ENCODE assay signal across 9 mouse cellular contexts in genomic region chr4:152448666-152449018, GRCm38 (mm10). TPM values are rescaled to one million over a fixed set of nuclear protein-coding genes. Genes with fewer than 3 reads are reported as not detected.
A peak's percentile ranks its signal among the peaks of the same experiment; 100 is the strongest.
DNase-seq lines count a peak whose midpoint lies in the region; ATAC-seq and TF ChIP-seq lines count a peak whose summit lies in the region.
"Had no signal": no experiment of that assay in that cellular context is flagged by ENCODE, and none has a peak within 500 bp of the region (broad histone marks: within the 10 kb centered on the region; RNA-seq: fewer than 3 reads in every experiment).

No protein-coding gene starts in this region.

- H3K36me3 ChIP-seq in spleen, adult 2 months (ENCODE audit: control insufficient read depth, insufficient read depth, low read length), result no peaks in the 10 kb centered on the region
- no peaks in the 10 kb centered on the region for H3K36me3 ChIP-seq in midbrain, embryonic 11.5 days (ENCODE audit: control insufficient read depth, insufficient read depth, low read length)

- H3K4me3 ChIP-seq in gastrocnemius, adult 2 months, result peak overlapping the region; percentile 47
- H3K4me3 ChIP-seq in spleen, adult 2 months (ENCODE audit: extremely low read depth, insufficient read depth, insufficient read length), result peak overlapping the region; percentile 71
- no peak overlapping the region for H3K4me3 ChIP-seq in midbrain, embryonic 11.5 days (ENCODE audit: low read depth, low read length)

- no peak for ATAC-seq in midbrain, embryonic 11.5 days (ENCODE audit: low FRiP score)

- H3K9ac ChIP-seq in midbrain, embryonic 11.5 days (ENCODE audit: low read length), result no peak overlapping the region

- intact Hi-C loops in gastrocnemius, adult 2 months (cut with DNase I), result no loop called here

- no peak for DNase-seq in gastrocnemius, adult 2 months
- no peak for DNase-seq in gastrocnemius, postnatal 10 days
- peak; percentile 83 for DNase-seq in T-cell, adult 2 months (ENCODE audit: low spot score)
- DNase-seq in lung, adult 18-20 months, result peak; percentile 33 to 41
- DNase-seq in spleen, adult 2 months (ENCODE audit: low read depth in 1 of 2, low spot score in 2 of 2), result peak; percentile 38 to 73
- DNase-seq in kidney, postnatal 36 days, result no peak
- DNase-seq in kidney, postnatal 4 days, result no peak
- DNase-seq in midbrain, embryonic 11.5 days (ENCODE audit: low spot score, missing footprints), result no peak
- DNase-seq: kidney, adult 8-10 months had no signal

- no peak overlapping the region for H3K27ac ChIP-seq in gastrocnemius, adult 2 months
- H3K27ac ChIP-seq in spleen, adult 2 months (ENCODE audit: insufficient read depth, low read length), result peak overlapping the region; percentile 85
- no peak overlapping the region for H3K27ac ChIP-seq in midbrain, embryonic 11.5 days (ENCODE audit: low read depth, low read length)

- 7% methylated on average over 8 of the region's 8 CpGs for WGBS in spleen, adult 2 months
- 68% methylated on average over 8 of the region's 8 CpGs for WGBS in midbrain, embryonic 11.5 days

- no peaks in the 10 kb centered on the region for H3K27me3 ChIP-seq in spleen, adult 2 months (ENCODE audit: control insufficient read depth, insufficient read depth, low read length)
- no peaks in the 10 kb centered on the region for H3K27me3 ChIP-seq in midbrain, embryonic 11.5 days (ENCODE audit: control insufficient read depth, insufficient read depth, low read length)

- no peaks in the 10 kb centered on the region for H3K9me3 ChIP-seq in midbrain, embryonic 11.5 days (ENCODE audit: control insufficient read depth, low read length)

- no peak; the same call in 1 of the 2 replicates for TF ChIP-seq POLR2A in spleen, adult 2 months (IDR thresholded peaks at IDR 0.05; ENCODE audit: low read depth, low read length)

- TF ChIP-seq CTCF in gastrocnemius, adult 2 months (IDR thresholded peaks at IDR 0.05), result no peak
- no peak for TF ChIP-seq CTCF in spleen, adult 2 months (IDR thresholded peaks at IDR 0.05; ENCODE audit: extremely low read depth, insufficient read depth, insufficient read length, insufficient replicate concordance)

- peaks cover 21% of the 10 kb centered on the region; the same call in 1 of the 2 replicates for H3K4me1 ChIP-seq in spleen, adult 2 months (ENCODE audit: control insufficient read depth, insufficient read depth, insufficient read length)
- peaks cover 4% of the 10 kb centered on the region; the same call in 1 of the 2 replicates for H3K4me1 ChIP-seq in midbrain, embryonic 11.5 days (ENCODE audit: control insufficient read depth, insufficient read depth, low read length)

- H3K4me2 ChIP-seq in midbrain, embryonic 11.5 days, result no peak overlapping the region

RNA-seq across cellular contexts. Expression of gene Nphp4, which starts 27.9 kb away (rescaled TPM):
- total RNA-seq in gastrocnemius, adult 2 months (2021), result under 1 TPM; 0.48 to 0.53 TPM
- 1 to 10 TPM; 1.2 to 1.8 TPM for total RNA-seq in gastrocnemius, postnatal 10 days (2021)
- 1.2 and 2.1 TPM in 2 replicates for polyA plus RNA-seq in spleen, adult 2 months (2012; rRNA removed)
- 4.4 and 4.8 TPM in 2 replicates for polyA plus RNA-seq in midbrain, embryonic 11.5 days (2014; fragmentation: Nextera tagmentation; extraction: Ambion mirVana)

RNA-seq across cellular contexts. Expression of gene Kcnab2, which starts 29.0 kb away (rescaled TPM):
- 1 to 10 TPM in 1 of 2 experiments, under 1 TPM in 1; 0.51 to 1.6 TPM for total RNA-seq in gastrocnemius, adult 2 months (2021)
- total RNA-seq in gastrocnemius, postnatal 10 days (2021), result 1 to 10 TPM; 3.2 to 5.4 TPM
- polyA plus RNA-seq in spleen, adult 2 months (2012; rRNA removed), result 34.6 and 47.0 TPM in 2 replicates
- polyA plus RNA-seq in midbrain, embryonic 11.5 days (2014; fragmentation: Nextera tagmentation; extraction: Ambion mirVana), result 10.5 and 11.0 TPM in 2 replicates

Comparison
In these comparisons a context has a peak if more than half of its experiments do, and no peak if none do; other contexts are left out.
1. DNase-seq: peak in T-cell, adult 2 months (single experiment), lung, adult 18-20 months (2 of 2) and spleen, adult 2 months (2 of 2); none in gastrocnemius, adult 2 months (single experiment), gastrocnemius, postnatal 10 days (single experiment), kidney, postnatal 36 days (0 of 2), kidney, postnatal 4 days (0 of 2) and midbrain, embryonic 11.5 days (single experiment).